Mouse (Mus musculus): Measurements from ENCODE around the gene Rnd2.
A peak's percentile ranks its signal among the peaks of the same experiment; 100 is the strongest.
"Not testable (repeated sequence)": the region's sequence is repeated elsewhere in the genome, so short reads cannot be mapped to it uniquely, and the experiment has no call there.

Rnd2 gene

DNA sequence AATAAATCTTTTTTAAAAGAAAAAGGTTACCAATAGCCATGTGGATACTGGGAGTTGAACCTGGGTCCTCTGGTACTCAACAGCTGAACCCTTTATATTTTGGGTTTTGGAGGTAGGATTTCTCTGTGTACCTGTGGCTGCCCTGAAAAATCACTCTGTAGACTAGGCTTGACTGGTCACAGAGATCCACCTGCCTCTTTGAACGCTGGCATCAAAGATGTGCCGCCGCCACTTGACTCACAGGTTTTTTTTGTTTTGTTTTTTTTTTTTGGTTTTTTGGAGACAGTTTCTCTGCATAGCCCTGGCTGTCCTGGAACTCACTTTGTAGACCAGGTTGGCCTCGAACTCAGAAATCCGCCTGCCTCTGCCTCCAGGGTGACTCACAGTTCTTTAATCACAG, 17.0 kb upstream of the Rnd2 start:
- DNase-seq: no peak

DNA sequence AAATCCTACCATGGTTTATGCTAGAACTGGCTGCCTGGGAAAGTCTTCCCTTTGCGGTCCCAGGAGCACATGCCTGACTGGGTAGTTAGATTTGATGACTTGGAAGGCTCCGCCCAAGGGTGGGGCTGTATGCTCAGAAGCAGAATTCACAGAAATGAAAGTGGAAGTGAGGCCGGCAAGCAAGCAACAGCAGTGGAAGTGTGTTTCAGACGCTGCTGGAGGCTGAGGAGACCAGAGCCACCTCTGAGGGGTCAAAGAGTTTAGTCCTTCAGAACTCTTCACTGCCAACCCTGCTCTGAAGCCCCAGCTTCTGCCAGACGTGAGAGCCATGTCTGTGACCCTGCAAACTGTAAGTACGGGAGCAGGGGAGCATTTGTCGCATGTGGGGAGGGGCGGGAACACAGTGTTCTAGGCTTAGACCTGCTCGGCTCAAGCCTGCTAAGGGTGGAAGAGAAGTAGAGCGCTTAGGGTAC, 16.5 kb upstream of the Rnd2 start, which contains the start of gene Ifi35:
TSS of gene Ifi35 (plus strand) at position 134 of the 473 bp plus-strand sequence.
- DNase-seq: no peak

DNA sequence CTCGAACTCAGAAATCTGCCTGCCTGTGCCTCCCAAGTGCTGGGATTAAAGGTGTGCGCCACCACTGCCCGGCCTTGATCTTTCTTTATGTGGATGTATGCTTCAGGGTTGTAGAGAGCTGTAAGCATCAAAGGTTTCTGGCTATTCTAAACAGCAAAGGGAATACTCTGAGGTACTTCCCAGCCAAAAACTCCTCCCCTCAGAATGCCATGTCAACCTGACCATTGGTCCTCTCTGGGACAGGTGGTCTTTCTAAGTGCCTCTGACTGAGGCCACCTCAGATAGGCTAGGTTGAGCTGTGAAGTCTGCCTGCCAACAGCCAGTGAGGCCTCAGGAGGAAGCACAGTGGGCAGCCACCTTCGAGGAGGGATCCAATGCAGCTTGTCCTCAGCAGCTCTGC, 15.9 kb upstream of the Rnd2 start:
- no peak for DNase-seq

DNA sequence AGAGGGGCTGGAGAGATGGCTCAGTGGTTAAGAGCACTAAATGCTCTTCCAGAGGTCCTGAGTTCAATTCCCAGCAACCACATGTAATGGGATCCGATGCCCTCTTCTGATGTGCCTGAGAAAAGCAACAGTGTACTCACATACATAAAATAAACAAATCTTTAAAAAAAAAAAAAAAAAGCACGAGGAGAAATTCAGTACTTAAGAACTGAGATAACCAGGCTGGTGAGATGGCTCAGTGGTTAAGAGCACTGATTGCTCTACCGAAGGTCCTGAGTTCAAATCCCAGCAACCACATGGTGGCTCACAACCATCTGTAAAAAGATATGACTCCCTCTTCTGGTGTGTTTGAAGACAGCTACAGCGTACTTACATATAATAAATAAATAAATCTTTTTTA, 15.2 kb upstream of the Rnd2 start:
- DNase-seq: not testable (repeated sequence)

DNA sequence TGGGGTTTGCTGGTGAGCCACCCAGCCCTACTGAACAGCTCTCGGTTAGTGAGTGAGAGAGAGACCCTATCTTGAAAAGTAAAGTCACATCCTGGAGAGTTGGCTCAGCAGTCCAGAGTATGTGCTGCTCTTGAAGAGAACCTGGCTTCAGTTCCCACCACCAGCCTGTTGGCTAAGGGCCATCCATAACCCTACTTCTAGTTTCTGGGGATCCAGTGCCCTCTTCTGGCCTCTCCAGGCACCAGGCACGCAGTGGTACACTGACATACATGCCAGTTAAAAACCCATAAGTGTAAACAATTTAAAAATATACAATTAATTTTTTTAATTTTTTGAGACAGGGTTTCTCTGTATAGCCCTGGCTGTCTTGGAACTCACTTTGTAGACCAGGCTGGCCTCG, 14.4 kb upstream of the Rnd2 start:
- DNase-seq: no peak

DNA sequence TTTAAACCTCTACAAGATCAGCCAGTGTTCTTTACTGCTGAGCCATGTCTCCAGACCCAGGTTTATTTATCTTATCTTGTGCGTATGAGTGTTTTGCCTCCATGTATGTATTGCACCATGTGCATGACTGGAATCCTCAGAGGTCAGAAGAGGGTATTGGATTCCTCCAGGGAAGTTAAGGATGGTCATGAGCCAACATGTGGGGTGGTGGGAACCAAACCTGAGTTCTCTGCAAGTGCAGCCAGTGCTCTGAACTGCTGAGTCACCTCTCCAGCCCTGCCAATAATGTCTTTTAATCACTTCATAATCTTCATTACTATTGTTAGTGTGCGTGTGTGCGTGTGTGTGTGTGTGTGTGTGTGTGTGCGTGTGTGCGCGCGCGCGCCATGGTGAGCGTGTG, 13.3 kb upstream of the Rnd2 start:
- DNase-seq: no peak

DNA sequence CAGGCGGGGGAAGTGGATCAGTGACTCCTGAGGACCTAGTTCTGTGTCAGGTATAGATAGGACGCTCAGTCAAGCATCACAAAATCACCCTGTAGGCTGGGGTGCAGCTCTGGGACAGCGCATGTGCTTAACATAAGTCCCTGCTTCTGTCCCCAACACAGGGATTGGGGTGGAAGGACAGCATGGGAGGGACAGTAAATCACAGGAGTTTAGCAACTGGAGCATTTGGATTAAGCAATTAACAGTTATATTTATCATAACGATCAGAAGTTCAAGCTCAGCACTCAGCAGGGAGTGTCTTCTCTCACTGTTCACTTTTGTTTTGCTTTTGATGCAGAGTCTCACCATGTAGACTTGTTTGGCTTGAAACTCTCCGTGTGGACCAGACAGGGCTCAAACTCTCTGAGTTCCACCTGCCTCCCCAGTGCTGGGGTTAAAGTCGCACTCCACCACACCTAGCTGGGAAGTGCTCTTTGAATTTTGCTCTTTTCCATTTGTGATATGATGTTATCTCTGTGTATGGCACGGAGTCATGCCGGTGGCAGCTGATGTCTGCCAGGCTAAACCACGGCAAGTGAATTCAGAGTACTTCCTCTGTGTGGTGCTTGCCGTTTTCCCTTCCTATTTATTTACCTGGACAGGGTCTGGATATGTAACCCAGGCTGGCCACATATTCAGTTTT, 12.6 kb upstream of the Rnd2 start:
- DNase-seq: no peak

DNA sequence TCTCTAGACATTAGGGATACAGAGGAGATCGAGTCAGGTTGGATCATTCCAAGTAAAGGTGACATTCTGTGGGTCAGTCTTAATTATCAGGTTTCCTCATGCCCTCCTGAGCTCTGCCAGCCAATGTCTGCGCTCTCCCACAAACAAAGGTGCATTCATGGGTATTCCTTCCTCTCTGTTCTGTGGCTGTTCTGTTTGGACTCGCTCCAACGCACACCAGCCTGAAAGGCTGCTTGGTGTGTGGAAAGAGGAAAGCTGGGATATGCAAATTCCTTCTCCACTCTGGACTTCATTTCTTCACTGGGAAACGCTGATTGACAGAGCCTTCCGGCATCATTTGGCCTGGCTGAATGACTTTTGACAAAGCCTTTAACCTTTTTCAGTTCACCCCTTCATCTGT, 10.1 kb upstream of the Rnd2 start:
- no peak for DNase-seq

DNA sequence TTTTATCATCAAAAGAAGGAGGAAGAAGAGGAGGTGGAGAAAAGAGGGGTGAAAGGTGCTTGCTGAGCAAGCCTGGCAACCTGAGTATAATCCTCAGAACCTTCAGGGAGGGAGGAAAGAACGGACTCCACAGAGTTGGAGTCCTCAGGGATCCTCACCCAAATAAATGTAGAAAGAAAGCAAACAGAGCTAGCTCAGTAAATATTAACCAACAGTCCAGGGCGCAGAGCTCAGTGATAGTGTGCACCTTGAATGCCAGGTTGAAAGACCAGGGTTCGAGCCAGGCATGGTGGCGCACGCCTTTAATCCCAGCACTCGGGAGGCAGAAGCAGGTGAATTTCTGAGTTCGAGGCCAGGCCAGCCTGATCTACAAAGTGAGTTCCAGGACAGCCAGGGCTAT, 9.2 kb upstream of the Rnd2 start:
- DNase-seq: no peak

DNA sequence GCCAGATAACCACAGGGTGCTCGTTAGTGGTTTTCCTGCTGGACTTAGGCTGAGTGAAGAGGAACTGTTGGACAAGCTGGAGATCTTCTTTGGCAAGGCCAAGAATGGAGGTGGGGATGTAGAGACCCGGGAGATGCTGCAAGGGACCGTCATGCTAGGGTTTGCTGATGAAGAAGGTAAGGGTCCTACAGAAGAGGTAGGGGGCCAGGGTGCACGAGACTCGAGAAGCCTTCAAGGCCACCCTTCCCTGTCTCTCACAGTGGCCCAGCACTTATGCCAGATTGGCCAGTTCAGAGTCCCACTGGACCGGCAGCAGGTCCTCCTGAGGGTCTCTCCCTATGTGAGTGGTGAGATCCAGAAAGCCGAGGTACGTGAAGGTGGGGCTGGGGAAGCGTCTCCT, 7.2 kb upstream of the Rnd2 start:
- no peak for DNase-seq

DNA sequence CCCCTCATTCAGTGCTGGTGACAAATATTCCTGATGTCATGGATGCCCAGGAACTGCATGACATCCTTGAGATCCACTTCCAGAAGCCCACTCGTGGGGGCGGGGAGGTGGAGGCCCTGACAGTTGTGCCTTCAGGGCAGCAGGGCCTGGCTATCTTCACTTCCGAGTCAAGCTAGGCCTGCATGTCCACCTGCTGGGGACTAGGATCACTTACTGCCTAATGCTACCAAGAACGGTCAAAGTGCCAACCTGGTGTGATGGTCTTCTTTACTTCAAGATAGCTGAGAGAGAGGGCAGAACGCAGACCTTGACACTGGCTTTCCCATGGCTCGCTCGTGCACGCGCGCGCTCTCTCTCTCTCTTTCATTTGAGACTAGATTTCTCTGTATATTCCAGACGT, 6.6 kb upstream of the Rnd2 start:
- DNase-seq: no peak

DNA sequence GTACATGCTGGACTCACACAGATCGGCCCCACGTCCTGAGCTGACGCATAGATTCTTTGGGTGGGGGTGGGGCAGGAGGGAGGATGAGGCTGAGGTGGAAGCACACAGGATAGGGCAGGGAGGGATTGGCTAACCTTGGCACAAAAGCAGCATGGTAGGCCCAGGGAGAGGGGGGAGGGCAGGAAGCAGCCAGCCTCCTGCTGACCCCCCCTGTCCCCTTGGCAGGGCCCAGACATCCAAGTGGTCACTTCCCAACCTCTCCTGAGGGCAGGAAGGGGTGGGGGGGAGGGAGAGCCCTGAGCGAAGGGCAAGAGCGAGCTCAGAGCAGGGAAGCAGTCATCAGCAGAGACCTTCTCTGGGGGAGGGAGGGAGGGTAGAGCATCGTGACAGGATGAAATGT, 5.1 kb upstream of the Rnd2 start:
- DNase-seq: no peak

DNA sequence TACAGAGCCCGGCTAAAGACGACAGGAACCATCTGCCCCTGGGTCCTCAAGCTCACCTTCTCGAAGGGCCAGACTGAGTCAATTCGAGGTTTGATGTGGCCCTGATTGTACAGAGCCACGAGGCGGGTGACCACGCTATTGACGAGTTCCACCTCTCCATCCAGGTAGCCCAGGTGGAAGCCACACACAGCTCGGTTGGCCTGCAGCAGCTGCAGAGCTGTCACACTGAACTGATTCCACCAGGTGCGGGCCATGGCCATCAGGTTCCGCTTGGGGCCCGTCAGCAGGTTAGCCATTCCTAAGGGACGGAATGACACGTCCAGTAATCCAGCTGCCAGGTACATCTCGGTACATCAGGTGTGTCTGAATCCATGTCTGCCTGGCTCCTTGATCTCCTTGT, 4.5 kb upstream of the Rnd2 start:
- DNase-seq: no peak

DNA sequence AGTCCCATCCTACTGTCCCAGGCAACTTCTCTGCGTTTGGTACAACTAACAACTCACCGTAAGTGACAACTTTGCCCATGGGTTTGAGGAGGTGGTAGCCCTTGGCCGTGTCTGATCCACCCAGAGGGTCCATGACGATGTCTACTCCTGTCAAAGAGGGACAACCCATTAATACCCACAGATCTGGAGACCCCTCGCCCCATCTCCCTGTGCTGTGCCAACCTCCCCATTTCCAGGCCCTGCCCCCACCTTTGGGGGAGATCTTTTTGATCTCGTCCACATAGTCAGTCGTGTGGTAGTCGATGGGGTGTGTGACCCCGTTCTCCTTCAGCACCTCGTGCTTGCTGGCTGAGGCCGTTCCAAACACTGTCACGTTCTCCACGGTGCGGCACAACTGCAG, 2.7 kb upstream of the Rnd2 start:
- no peak for DNase-seq

DNA sequence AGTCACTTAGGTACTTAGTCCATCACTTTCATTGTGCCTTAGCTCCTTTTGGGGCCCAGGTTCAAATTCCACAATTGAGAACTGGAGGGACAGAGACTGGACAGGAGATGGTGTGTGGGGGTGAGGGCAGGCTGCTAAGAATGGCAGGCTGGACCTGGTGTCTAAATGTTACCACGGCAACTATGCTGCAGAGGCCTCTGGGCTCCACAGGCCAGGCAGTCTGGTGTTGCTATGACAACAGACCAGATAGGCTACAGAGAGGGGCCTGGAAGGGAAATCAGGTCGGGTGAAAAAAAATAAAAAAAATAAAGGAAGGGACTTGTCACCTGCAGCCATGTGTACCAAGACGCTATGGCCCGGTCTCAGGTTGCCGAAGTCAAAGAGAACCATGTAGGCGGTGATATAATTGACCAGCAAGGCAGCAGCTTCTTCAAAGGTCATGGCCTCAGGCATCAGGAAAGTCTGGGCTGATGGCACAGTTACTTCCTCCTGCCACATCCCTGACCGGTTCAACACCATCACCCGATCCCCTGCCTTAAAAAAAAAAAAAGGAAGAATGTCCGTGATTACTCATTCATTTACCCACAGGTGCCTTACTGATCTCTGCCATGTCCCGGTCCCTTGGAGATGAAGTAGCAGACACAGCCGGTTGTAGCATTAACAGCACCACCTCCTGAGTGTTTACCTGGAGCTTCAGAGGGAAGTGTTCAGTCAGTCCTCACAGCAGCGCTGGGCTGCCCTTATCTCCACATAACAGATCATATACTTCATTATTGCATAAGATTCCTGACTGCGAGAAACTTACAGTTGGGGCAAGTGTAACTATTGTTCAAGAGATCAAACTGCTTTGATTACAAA, 2.0 kb upstream of the Rnd2 start:
- DNase-seq: peak in 1 of 2 experiments; percentile 39

DNA sequence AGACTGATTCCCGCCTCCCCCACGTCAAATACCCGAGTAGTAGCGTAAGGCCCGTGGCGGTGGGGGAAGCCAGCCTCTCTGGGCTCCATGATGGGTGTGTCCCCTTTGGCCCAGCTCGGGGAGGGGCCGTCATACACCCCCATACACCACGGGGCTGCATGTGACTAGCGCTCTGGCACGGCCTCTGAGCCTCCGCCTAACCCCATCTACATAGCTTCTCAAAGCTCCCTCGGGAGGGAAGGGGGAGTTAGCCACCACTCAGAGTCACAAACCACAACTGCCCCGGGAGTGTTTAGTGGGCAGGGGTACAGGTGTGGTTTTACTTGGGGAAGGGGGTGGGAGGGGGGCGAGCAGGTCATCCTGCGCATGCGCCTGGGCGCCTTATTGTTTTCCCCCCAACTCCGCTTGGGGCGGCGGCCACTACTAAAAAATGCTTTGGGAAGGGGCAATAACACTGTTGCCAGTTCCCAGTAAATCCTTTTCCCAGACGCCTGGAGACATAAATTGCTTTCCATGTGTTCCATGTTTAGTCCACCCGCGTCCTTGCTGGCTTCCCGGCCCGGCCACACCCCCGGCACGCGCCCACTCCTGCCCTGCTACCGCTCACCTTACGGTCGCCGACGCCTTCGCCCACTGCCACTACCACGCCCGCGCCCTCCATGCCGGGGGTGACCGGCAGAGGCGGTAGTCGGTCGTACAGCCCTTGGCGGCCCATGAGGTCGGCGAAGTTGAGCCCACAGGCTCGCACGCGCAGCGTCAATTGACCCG, 486 bp downstream of the Rnd2 start:
- DNase-seq: peak; percentile 55 to 63

DNA sequence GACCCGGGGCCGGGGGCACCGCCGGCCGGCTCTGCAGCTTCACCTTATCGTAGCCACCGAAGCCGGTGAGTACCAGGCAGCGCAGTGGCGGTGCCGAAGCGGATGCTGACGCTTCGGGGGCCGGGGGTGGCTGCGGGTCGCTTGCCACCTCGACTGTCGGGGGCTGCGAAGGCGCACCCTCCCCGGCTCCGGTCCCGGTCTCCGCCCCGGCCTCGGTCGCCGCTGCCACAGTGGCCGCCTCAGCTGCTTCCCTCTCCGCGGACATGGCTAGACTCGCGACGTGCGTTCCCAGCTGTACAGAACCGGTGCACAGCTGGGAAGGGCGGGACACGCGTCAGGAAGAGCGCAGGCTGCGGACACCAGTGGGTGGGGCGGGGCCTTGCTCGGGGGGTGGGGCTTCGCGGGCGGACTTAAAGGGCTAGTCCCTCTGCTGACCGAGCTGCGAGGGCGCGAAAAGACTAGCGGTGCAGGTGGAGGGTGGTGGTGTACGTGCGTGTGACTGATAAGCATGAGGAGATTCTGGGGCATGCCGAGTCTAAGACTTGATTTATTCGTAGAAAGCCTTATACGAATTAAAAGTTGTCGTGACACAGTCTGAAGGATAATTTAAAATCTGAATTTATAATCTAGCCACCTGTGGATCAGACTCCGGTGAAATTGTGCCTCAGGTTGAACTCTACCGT, 1.2 kb downstream of the Rnd2 start, which contains the start of gene Vat1:
TSS of gene Vat1 (minus strand) at position 362 of the 683 bp plus-strand sequence.
- DNase-seq: peak; percentile 75 to 81

DNA sequence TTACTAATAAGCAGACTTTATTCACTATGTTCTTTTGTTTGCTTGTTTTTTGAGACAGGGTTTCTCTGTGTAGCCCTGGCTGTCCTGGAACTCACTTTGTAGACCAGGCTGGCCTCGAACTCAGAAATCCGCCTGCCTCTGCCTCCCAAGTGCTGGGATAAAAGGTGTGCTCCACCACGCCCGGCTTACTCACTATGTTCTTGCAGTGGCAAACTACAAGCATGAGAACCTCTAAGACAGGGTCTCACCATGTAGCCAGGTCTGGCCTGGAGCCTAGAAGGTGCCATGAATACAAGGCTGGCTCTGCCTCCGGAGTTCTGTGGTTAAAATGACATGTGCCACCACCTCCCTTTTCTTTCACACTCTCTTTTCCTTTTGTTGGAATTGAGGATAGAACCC, 1.8 kb downstream of the Rnd2 start:
- not testable (repeated sequence) for DNase-seq

DNA sequence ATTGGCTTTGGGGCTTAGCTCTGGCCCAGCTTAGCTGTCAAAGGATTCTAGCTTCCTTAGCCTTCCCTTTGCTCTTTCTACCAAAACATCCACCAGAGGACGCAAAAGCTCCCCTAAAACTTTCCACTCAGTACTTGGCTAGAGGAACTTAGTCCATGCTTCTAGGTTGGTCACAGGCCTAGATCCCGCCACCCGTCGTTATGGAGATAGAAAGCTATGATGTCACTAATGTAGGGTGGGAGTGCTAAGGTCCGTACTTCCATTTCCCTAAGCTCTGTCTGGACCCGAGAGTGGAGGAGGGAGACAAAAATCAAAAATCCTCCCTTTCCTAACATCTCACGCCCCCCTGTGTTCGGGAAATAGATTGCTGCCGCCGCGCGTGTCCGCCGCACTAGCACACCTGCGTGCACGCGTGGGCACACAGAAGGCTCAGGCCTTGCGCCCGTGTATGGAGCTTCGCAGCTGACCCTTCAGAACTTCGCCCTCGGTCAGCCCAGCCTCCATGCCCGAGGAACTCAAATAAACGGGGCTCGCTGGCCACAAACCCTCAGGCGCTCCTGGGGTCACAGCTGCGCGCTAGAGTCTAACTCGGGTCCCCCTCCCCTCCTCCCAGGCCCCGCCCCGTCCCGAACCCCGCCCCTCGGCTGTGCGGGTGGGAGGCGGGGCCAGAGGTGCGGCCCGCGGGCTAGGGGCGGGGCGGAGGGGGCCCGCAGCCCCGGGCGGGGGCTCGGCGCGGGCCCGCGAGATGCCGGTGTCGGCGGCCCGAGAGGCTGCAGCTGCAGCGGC, 2.9 kb downstream of the Rnd2 start:
- peak; percentile 81 to 82 for DNase-seq

DNA sequence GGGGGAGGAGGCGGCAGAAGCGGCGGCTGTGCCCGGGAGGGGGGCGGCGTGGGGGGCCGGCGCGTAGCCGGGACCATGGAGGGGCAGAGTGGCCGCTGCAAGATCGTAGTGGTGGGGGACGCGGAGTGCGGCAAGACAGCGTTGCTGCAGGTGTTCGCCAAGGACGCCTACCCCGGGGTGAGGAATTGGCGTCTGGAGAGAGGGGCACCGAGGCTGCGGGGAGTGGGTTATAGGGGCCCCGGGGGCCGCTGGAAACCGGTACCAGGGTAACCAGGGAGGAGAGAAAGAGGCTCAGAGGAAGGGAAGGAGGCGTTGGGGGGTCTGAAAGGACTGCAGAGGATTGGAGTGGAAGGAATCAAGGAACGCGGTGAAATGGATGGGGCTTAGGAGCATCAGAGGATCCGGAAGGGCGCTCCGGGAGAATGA, 3.5 kb downstream of the Rnd2 start:
- no peak for DNase-seq

DNA sequence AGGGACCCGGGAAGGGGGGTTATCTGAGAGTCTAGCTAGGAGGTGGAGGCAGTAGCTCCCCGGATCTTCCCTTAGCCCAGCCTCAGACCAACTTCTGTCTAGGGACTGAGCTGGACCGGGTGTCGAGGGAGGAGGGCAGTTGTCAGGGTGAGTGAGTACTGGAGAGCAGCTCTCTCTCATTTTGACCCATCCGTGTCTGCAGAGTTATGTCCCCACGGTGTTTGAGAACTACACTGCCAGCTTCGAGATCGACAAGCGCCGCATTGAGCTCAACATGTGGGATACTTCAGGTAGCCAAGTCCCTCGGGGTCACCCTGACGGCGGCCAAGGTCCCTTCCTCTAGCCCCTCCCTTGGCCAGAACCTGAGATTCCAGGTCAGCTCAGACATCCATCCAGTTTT, 3.9 kb downstream of the Rnd2 start:
- peak in 1 of 2 experiments; percentile 31 for DNase-seq

DNA sequence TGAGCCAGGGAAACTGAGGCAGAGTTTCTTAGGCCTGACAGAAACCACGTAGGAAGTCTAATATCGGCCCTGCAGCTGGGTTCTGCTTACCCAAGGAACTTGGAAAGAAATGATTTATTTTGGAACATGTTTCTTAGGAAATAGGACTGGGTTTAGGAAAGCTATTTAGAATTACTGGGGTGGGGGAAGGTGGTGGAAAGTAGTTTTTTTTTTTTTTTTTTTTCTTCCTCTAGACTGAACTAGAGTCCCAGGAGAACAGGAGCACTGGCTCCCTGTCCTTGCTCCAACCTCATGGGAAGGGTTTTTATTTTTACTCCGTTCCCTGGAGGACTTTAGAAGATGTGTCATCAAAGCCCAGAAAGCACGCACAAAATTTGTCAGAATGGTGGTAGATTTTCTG, 4.4 kb downstream of the Rnd2 start:
- no peak for DNase-seq

Measured in cerebellum, postnatal 14 days (tissue).